Mouse (Mus musculus): ENCODE results near the gene Wars.

GRCm38 (mm10) chr12:108832851-108833250 lies 61.1 kb downstream of the Wars start:
- no peak for TF ChIP-seq CTCF (IDR thresholded peaks at IDR 0.05; ENCODE audit: low read depth, low read length)
- TF ChIP-seq POLR2A (IDR thresholded peaks at IDR 0.05; ENCODE audit: extremely low read depth, insufficient read depth, low read length) = no peak
